Mouse (Mus musculus): ENCODE measurements at regions not wholly inside any gene's neighbourhood (a gene's known extent, or its start where the extent isn't known, plus 50 kb on each side); places are given as distances from the start of the nearest gene placed in this dataset.
A peak's percentile ranks its signal among the peaks of the same experiment; 100 is the strongest.
"Not testable (repeated sequence)": the region's sequence is repeated elsewhere in the genome, so short reads cannot be mapped to it uniquely, and the experiment has no call there.

DNA sequence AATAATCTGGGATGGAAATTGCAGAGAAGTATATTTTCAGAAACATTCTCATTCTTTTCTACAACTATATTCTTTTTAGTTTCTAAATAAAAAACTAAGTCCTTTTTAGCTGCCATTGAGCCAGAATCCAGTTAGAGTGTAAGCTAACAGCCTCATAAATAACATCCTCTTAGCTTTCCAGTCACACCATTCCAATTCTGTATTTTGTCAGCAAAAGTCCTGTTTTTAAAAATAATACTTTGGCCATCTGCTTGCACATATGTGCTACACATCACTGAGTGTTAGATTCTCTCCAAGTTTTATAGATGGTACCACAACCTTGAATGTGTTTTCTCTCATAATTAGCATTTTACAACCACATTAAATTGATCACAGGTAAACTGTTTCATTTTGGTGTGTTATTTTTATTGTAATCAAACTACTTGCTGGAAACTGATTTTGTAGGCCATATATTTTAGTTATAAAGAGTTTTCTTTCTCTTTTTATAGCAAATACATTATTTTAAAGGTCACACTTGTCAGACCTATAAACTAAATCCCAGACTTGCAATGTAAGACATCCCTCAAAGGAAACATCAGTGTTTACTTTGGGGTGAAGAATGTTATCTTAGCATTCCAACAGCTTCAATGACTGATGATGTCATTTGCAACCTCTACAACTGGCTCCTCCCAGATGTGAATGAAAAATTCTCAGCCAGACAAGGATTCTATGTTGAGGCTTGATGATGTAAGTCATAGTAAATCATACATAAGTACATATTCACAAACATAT is 1878.9 kb upstream of the Flrt2 start:
- Histone ChIP-seq H3K4me1 (no peaks in the 10 kb centered on the region), H3K27me3 (no peaks in the 10 kb centered on the region), H3K36me3 (replicated peaks) (no peaks in the 10 kb centered on the region), H3K4me3 (replicated peaks) (no peak overlapping the region), H3K9me3 (no peaks in the 10 kb centered on the region), H3K9ac (no peak overlapping the region), H3K27ac (no peak overlapping the region), H3K4me2 (no peak overlapping the region)
- ATAC-seq (ENCODE audit: low FRiP score): no peak

DNA sequence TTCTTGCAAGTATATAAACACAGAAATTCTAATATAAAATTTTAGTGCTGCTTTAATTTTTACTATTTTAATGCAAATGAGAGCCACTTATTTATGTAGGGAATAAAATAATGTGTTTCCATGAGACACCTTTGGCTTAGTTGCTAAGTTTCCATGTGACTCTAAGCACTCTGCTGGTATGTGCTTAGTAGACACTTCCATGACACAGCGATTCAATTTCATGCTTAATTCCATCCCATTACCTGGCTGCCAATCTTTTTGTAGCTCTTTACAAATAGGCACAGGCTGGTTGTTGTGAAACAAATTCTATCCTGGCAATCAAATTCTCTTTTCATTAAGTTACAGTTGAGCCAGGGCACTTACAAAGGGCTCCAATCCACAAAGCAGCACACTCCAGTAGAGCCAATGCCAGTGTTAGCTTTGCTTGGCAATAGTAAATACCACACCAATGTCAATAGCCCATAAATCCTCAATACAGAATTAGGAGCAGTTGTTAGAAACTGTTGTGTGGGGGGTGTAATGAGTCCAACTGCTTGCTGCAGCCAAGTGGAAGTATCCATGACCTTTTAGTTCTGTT is 1841.0 kb upstream of the Flrt2 start:
- H3K27me3 ChIP-seq: no peaks in the 10 kb centered on the region
- H3K9me3 ChIP-seq: no peaks in the 10 kb centered on the region
- no peak overlapping the region for H3K27ac ChIP-seq
- ATAC-seq (ENCODE audit: low FRiP score): peak; percentile 83; the same call in 1 of the 2 replicates
- no peak overlapping the region for H3K4me3 ChIP-seq (replicated peaks)
- peaks cover 9% of the 10 kb centered on the region for H3K4me1 ChIP-seq
- WGBS: 27% methylated on average over 1 of the region's 1 CpGs
- H3K36me3 ChIP-seq (replicated peaks): no peaks in the 10 kb centered on the region
- no peak overlapping the region for H3K9ac ChIP-seq
- no peak overlapping the region for H3K4me2 ChIP-seq

DNA sequence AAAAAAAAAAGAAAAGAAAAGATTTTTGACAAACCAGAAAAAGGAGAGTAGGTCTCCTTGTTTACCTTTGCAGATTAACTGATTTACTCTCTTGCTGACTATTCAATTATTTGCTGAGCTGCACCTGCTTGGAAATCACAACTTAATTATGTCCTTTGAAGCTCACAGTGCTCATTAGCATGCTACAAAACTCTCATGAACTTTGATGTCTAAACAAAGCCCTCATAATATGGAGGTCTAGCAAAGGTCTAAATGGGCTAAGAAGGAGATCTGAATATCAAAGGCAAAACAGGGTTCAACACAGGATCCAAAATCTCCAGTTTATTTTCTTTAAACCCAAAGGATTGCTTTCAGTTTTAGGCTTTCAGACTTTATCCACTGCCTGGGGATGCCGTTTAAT is 1840.4 kb upstream of the Flrt2 start:
- Histone ChIP-seq H3K9me3 (no peaks in the 10 kb centered on the region), H3K27ac (no peak overlapping the region), H3K27me3 (no peaks in the 10 kb centered on the region), H3K9ac (no peak overlapping the region), H3K4me2 (no peak overlapping the region), H3K4me3 (replicated peaks) (no peak overlapping the region), H3K36me3 (replicated peaks) (no peaks in the 10 kb centered on the region), H3K4me1 (peaks cover 9% of the 10 kb centered on the region)
- WGBS: 13% methylated on average over 1 of the region's 1 CpGs
- peak; percentile 47; the same call in 1 of the 2 replicates for ATAC-seq (ENCODE audit: low FRiP score)

DNA sequence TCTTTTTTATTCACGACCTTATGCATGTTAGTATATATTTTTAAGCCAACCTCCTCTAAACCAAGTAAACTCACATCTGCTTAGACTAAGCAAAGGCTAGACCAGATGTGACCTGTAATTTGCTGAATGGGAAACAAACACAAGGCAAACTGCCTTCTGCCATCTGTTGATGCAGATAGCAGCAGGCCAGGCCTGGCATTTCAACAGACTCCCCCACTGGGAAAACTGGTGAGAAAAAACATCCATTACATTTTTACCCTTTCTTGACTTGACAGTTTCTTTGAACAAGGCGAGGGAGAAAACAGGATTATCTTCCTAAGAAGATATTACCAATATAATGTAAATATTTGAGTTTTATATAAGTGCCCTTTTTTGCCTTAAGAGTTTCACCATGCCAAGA is 1806.1 kb upstream of the Flrt2 start:
- WGBS: 68% methylated on average over 2 of the region's 2 CpGs
- Histone ChIP-seq H3K4me3 (replicated peaks) (no peak overlapping the region), H3K27ac (no peak overlapping the region), H3K4me2 (no peak overlapping the region), H3K4me1 (no peaks in the 10 kb centered on the region), H3K27me3 (no peaks in the 10 kb centered on the region), H3K36me3 (replicated peaks) (no peaks in the 10 kb centered on the region), H3K9me3 (no peaks in the 10 kb centered on the region), H3K9ac (no peak overlapping the region)
- ATAC-seq (ENCODE audit: low FRiP score): no peak

DNA sequence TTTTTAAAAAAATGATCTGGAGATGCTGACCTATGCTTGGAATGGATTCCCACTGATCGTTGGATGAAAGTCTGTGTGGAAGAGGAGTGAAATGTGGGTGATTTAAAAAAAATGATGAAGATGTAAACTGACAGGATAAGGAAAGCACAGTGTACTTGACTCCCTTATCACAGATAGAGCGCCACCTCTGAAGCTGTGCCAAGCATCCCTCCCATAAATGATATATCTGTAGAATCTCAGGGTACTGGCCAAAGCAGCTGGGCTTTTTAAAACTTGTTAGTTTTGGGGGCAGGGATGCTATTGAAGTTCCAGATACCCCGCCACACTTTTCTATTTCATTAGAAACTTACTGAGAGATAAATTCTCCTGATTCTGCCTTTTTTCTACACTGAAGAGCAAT is 1801.9 kb upstream of the Flrt2 start:
- WGBS: 94% methylated on average over 3 of the region's 3 CpGs
- Histone ChIP-seq H3K36me3 (replicated peaks) (no peaks in the 10 kb centered on the region), H3K4me1 (no peaks in the 10 kb centered on the region), H3K4me2 (no peak overlapping the region), H3K9me3 (no peaks in the 10 kb centered on the region), H3K4me3 (replicated peaks) (no peak overlapping the region), H3K27me3 (no peaks in the 10 kb centered on the region), H3K9ac (no peak overlapping the region), H3K27ac (no peak overlapping the region)
- no peak for ATAC-seq (ENCODE audit: low FRiP score)

DNA sequence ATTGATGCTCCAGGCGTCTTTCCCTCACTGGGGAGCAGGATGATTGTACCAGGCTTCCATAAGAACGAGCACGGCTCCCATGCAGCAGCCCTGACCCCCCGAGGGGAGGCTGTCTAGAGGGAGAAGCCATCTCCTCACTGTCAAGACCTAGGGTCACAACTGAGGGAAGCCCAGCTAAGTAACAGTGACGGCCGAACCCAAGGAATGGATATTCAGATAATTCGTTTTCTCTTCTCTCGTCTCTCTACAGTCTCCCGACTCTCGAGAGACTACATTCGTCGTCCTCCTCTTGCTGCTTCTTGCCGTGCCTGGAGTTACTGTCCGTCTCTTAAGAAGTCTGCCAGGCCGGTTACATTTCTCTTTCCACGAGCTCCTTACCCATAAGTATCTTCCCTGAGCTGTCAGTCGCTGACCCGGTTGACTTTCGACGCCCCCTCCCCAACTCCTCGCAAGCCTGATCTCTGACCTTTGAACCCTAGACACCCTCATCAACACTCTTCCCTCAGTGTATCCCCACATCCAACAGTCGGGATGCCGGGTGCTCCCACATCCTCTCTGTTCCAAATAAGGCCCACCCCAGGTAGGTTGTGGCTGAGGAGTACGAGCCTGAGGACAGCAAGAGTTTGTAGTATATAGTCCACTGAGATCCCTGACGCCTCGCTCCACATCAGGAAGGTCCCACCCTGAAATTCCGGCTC is 1763.3 kb upstream of the Flrt2 start:
- H3K27me3 ChIP-seq; H3K9me3 ChIP-seq; H3K27ac ChIP-seq; H3K4me1 ChIP-seq; H3K4me2 ChIP-seq; H3K9ac ChIP-seq; H3K4me3 ChIP-seq (replicated peaks); H3K36me3 ChIP-seq (replicated peaks): not testable (repeated sequence)
- WGBS: 69% methylated on average over 1 of the region's 27 CpGs
- peak; percentile 75 for ATAC-seq (ENCODE audit: low FRiP score)

DNA sequence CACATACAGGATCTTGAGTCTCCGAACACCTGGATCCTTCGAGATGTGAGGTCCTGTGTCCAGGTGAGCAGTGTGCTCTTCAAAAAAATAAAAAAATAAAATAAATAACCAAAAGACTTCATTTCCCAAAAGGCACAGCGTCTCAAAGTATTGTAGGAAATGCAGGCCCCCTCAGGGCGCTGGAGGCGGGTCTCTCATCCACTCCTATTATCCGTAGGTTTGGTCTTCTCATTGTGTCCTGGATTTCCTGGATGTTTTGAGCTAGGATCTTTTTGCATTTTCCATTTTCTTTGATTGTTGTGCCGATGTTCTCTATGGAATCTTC is 1762.8 kb upstream of the Flrt2 start:
- not testable (repeated sequence) for H3K4me1 ChIP-seq; H3K36me3 ChIP-seq (replicated peaks); H3K9ac ChIP-seq; H3K27ac ChIP-seq; H3K4me2 ChIP-seq; H3K4me3 ChIP-seq (replicated peaks); H3K9me3 ChIP-seq; ATAC-seq (ENCODE audit: low FRiP score); H3K27me3 ChIP-seq
- WGBS: 88% methylated on average over 5 of the region's 7 CpGs

DNA sequence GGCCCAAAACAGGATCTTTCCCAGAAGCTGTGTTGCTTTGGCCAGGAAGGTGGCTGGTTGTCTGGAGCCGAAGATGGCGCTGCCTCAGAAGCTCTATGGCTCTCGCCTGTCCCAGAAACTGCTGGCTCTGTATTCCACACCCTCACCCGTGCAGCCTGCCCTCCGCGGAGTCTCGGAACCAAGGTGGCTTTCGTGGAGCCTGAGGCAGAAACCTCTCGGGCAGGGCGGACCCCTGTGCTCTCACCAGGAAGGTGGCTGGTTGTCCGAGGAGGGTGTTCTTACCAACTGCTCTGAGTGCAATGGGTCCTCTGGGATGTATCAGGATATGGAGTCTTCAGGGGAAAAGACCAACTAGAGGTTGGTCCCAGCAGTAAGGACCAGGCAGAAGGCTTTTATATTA is 1761.8 kb upstream of the Flrt2 start:
- H3K27me3 ChIP-seq; H3K4me3 ChIP-seq (replicated peaks); H3K27ac ChIP-seq; H3K9me3 ChIP-seq; H3K4me2 ChIP-seq; H3K9ac ChIP-seq; H3K4me1 ChIP-seq; ATAC-seq (ENCODE audit: low FRiP score); H3K36me3 ChIP-seq (replicated peaks): not testable (repeated sequence)
- 93% methylated on average over 11 of the region's 11 CpGs for WGBS

DNA sequence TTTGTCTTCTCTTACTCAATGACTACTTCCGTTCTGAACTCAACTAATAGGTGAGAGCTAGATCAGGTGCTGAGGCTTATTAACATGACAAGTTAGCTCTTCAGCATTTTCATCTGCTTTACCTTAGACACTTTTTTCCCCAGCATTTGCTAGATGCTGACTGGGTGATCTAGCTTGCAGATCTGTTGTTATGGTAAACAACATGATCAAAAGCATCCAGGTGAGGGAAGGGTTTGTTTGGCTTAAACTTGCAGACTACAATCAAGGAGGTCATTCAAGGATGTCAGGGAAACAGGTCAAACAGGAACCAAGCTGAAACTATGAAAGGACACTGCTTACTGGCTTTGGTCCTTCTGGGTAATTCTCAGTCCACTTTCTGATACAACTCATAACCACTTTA is 1731.2 kb upstream of the Flrt2 start:
- H3K27ac ChIP-seq: no peak overlapping the region
- H3K4me1 ChIP-seq: no peaks in the 10 kb centered on the region
- ATAC-seq (ENCODE audit: low FRiP score): no peak
- no peaks in the 10 kb centered on the region for H3K36me3 ChIP-seq (replicated peaks)
- H3K9ac ChIP-seq: no peak overlapping the region
- H3K27me3 ChIP-seq: no peaks in the 10 kb centered on the region
- H3K9me3 ChIP-seq: no peaks in the 10 kb centered on the region
- no peak overlapping the region for H3K4me2 ChIP-seq
- WGBS: 78% methylated on average over 1 of the region's 1 CpGs
- no peak overlapping the region for H3K4me3 ChIP-seq (replicated peaks)

DNA sequence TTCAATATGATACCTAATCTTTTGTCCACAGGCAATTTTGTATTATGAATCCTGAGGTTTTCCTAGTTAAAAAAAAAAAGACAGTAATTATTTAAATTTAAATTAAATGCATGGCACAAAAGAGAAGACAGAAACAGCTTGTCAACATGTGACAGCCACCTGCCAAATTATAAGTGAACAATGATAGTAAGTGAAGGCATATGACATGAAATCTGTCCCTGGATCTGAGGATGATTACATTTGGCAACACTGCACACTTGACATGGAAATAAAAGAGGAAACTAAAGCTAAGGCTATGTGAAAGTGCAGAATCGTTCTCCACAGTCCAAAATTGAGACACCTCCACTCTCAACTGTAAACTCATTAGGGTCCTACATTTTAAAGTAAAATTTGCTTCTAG is 1710.7 kb upstream of the Flrt2 start:
- Histone ChIP-seq H3K4me1 (no peaks in the 10 kb centered on the region), H3K9ac (no peak overlapping the region), H3K27ac (no peak overlapping the region), H3K27me3 (no peaks in the 10 kb centered on the region), H3K4me3 (replicated peaks) (no peak overlapping the region), H3K4me2 (no peak overlapping the region), H3K36me3 (replicated peaks) (no peaks in the 10 kb centered on the region), H3K9me3 (no peaks in the 10 kb centered on the region)
- WGBS: 66% methylated on average over 1 of the region's 1 CpGs
- ATAC-seq (ENCODE audit: low FRiP score): no peak

DNA sequence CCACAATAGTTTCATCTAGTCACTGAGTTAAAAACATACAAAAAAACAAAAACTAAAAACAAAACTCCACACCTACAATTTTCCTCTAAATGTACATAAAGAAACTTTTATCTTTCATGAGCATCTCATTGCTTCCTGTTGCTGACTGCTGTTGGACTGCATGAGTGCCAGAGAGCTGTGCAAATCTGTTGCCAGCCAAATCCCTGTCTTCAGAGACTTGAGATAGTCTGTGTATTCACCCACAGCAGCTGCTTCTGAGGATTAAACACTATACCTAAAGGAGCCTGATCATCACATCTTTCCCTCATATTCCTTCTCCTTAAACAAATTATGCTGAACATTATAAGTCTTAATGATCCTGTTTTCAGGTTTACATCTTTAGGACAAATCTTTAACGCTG is 1700.5 kb upstream of the Flrt2 start:
- 93% methylated on average over 1 of the region's 1 CpGs for WGBS
- no peak overlapping the region for H3K9ac ChIP-seq
- H3K36me3 ChIP-seq (replicated peaks): no peaks in the 10 kb centered on the region
- no peaks in the 10 kb centered on the region for H3K27me3 ChIP-seq
- no peak for ATAC-seq (ENCODE audit: low FRiP score)
- H3K4me2 ChIP-seq: no peak overlapping the region
- H3K27ac ChIP-seq: no peak overlapping the region
- H3K4me1 ChIP-seq: no peaks in the 10 kb centered on the region
- H3K4me3 ChIP-seq (replicated peaks): no peak overlapping the region
- H3K9me3 ChIP-seq: no peaks in the 10 kb centered on the region

DNA sequence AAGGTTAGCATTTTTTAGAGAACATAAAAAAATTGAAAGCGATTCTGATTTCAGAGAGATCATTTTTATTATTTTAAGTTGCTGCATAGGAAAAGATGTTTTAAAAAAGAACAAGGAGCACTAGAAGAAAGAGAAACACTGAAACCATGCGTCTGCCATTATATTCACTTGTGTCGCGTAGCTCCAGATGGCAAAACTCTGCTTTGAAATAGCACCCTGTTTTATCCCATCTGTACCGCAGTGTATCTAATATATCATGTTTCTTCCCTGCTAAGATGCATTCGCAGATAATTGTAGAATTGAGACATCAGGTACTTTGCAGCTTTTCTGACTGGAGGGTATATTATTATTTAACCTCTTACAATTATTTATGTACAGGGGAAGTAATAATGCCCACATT is 1698.2 kb upstream of the Flrt2 start:
- Histone ChIP-seq H3K27me3 (no peaks in the 10 kb centered on the region), H3K9me3 (no peaks in the 10 kb centered on the region), H3K9ac (no peak overlapping the region), H3K36me3 (replicated peaks) (no peaks in the 10 kb centered on the region), H3K27ac (no peak overlapping the region), H3K4me1 (no peaks in the 10 kb centered on the region), H3K4me2 (no peak overlapping the region), H3K4me3 (replicated peaks) (no peak overlapping the region)
- 91% methylated on average over 6 of the region's 6 CpGs for WGBS
- no peak for ATAC-seq (ENCODE audit: low FRiP score)

DNA sequence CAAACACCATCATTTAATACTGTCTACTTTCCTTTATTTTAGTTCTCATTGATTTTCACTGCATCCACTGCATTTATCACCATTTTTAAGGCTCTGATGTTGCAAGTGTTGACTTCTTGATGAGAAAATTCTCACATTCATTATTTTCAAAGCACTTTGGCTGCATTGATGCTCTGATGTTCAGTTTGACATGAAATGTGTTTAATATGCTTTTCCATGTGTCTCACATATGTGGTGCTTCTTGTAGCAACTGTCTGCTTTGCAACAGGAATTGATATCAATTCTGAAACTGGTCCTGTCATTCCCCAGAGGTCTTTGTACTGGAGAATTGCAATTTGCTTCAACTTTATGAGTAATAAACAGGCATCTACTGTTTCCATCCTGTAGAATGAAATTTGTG is 1676.1 kb upstream of the Flrt2 start:
- Histone ChIP-seq H3K9me3 (no peaks in the 10 kb centered on the region), H3K9ac (no peak overlapping the region), H3K4me1 (no peaks in the 10 kb centered on the region), H3K27me3 (no peaks in the 10 kb centered on the region), H3K27ac (no peak overlapping the region), H3K4me2 (no peak overlapping the region), H3K36me3 (replicated peaks) (no peaks in the 10 kb centered on the region), H3K4me3 (replicated peaks) (no peak overlapping the region)
- ATAC-seq (ENCODE audit: low FRiP score): no peak
